Mouse (Mus musculus) mouse trophoblast stem cell (cell line): ENCODE results near the gene Rara.

Source experiments
- in situ Hi-C, 2 experiments: fragments of 300-500 bp; cut with MseI, MboI; formaldehyde crosslinking; loops; 2 replicates in 1 of 2; 3 replicates in 1 of 2; pipeline ENCODE4 v1.15.1; 2025

Rara gene

DNA sequence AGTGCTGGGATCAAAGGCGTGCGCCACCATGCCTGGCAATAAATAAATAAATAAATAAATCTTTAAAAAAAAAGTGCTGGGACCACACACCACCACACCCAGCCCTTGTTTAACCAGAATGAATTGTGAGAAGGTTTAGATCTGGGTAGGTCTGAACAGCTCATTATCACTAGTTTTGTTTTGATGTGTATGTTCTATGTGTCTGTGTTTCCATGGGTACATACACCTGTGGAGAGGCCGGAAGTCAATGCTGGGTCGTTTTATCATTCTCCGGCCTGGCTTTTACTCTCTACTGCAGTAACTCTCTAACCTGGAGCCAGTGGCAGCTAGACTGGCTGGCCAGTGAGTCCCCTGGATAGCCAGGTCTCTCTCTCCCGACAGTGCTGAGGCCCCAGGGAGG lies 63.2 kb downstream of the Rara start:
- in situ Hi-C loops = no loop called here

DNA sequence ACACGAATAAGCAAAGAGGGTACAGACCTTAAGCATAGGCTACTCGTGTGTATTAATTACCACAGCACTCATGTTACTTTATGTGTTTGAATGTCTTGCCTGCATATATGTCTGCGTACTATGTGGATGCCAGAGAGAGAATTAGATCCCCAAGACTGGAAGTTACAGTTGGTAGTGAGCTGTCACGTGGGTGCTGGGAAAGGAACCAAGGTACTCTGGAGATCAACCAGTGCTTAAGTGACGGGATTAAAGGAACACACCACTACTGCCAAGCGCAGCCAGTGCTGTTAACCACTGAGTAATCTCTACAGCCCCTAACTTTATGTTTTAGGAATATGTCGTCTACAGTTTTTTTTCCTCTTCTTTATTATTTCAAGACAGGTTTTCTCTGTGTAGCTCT lies 68.4 kb downstream of the Rara start:
- in situ Hi-C loops = no loop called here

DNA sequence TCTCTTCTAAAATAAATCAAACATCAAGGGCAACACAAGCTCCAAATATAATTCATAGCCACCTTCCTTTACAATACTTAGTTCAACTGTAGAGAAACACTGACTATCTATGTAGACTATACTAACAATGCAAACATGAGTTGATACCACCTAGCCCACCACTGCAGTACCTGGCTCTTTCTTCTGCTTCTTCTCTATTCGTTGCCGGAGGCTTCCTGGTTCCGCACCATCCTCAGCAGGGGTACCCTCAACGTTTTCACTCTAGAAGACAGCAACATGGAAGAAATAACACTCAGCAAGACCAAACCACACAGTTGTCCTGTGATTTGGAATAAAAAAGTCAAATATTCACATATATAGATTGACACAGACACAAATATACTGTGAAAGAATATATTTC lies 70.0 kb downstream of the Rara start:
- in situ Hi-C loops = no loop called here

DNA sequence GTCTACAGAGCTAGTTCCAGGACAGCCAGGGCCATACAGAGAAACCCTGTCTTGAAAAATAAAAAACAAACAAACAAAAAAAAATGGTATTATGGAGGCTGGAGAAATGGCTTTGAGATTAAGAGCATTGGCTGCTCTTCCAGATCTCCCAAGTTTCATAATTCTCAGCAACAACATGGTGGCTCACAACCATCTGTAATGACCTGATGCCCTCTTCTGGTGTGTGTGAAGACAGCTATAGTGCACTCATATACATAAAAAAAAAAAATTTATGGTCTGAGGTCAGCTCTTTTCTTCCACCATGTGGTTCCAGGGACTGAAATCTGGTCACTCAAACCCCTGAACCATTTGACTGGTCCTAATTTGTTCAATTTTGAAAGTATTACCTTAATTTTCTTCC lies 71.2 kb downstream of the Rara start:
- in situ Hi-C loops = no loop called here

DNA sequence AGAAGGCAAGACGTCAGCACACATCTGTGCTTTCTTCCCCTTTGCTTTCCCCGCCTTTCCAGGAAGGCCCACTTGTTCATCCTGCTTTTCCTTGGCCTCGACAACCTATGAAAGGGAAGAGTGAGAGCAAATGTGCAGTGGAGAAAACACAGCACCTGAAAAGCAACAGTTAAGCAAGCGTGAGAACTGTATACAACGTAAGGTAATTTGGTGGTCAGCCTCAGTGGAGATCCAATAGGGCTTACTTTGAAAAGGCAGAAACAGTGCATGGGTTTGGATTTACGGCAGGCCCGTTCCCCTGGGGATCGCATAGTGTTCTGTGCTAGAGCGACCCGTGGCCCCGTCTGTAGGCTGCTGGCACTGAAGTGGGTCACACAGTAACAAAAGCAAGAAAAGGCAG lies 71.6 kb downstream of the Rara start:
- in situ Hi-C loops = no loop called here

DNA sequence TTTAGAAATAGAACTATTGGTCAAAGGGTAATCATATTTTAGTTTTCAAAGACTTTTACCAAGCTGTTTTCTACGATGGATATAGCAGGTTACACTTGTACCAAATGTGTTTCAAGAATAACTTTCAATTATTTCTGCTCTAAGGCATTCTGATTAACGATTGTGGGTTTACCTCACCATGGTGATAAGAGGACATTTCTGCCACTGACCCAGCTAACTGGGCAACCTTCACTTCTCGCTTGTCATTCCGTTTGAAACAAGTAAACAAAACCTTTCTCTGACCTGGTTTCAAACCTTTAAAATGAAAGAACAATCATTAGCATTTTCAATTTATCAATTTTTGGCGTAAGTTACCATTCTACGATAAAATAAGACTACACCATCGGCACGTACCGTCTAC lies 79.2 kb downstream of the Rara start:
- in situ Hi-C loops = no loop called here

DNA sequence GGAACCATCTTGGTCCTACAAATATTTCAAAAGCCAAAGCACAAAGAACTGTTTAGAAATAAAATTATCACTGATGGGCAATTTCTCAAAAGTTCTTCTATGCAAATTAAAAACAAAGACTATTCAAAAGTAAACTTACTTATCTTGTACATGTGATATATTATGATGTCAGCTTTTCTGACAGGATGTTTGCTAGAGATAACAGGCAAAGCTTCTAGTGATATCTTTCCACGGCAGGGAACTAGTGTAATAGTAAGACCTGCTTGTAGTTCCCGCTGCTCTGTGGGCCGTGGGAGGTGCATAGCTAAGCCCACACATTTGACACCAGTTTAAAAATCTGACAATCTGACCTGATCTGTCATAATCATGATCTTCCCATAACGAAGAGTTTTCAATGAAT lies 82.5 kb downstream of the Rara start:
- in situ Hi-C loops = no loop called here

DNA sequence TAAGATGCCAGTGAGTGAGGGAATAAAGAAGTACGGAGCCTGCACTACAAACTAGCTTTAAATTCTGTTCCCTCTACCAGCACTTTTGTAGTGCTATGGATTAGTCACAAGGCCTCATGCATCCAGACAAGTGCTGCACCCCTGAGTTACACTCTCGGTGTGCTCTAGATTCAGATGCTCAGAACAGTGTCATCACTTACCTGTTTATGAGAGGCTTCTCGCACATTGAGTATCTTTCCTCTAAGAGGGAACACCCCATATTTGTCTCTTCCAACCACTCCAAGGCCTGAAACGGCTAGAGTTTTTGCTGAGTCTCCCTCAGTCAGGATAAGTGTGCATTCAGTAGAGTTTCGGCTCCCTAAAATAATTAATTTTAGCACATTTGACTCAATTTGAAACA lies 83.1 kb downstream of the Rara start:
- in situ Hi-C loops = no loop called here

DNA sequence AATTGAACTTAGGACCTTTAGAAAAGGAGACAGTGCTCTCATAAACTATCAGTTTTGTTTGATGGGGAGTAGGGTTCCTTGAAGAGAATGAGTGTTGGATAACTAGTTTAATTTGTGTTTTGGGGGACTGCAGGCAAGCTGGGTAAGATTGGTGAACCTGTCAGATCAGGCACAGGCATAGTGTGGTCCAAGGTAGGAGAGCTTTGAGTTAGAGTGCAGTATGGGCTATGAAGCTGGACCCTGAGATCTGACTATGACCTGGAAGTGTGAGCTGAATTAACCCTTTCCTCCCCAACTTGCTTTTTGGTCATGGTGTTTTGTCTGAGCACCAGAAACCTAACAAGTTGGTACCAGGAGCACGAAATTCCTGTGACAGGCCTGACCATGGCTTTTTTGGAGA lies 86.2 kb downstream of the Rara start:
- in situ Hi-C loops = no loop called here

DNA sequence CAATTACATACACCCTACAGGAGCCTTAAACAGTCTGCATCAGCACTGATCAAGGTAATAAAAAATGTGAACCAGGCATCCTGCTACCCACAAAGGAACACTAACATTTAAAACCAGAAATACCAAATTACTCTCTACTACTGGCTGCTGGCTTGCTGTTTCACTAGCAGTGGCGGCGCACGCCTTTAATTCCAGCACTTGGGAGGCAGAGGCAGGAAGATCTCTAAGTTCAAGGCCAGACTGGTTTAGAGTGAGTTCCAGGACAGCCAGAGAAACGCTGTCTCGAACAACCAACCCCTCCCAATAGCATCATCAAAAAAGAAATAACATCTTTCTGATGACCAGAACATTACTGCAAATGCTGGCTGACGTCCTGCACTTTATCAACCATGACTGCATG lies 92.2 kb downstream of the Rara start:
- in situ Hi-C loops = no loop called here

DNA sequence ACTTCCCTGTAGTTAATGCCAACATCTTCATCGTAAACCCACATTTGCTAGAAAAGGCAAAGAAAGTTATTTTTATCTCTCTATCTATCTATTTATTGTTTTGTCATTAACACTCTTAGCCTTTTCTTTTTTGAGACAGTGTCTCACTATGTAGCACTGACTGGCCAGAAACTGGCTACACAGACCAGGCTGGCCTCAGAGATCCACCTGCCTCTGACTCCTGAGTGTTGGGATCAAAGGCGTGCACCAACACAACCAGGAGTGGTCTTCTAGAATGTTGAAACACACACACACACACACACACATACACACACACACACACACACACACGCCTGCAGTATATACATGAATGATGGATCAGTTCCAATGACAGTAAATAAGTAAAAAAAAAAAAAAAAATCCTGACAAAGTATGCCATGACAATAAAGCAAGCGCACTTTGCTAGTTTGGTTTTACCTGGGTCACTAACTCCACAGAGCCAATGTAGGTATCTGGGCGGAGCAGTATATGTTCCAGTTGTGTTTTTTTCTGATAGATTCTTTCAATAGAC lies 94.8 kb downstream of the Rara start:
- in situ Hi-C loops = no loop called here

DNA sequence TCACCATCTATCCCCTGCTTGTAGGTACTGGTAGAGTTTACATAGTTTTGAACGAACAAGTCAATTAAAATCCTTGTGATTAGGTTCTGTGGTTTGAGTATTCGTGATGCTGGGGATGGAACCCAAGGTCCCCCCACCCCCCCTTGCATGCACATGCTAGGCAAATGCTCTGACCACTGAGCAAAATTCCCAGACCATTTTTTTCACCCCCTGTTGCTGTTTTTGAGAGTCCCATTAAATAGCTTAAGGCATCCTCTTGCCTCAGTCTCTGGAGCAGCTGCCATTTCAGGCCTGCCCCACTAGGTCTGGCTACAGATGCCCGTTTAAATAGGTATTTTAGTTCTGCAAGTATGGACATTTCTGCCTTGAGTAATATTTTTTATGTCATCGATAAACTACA lies 95.5 kb downstream of the Rara start:
- in situ Hi-C loops = no loop called here

DNA sequence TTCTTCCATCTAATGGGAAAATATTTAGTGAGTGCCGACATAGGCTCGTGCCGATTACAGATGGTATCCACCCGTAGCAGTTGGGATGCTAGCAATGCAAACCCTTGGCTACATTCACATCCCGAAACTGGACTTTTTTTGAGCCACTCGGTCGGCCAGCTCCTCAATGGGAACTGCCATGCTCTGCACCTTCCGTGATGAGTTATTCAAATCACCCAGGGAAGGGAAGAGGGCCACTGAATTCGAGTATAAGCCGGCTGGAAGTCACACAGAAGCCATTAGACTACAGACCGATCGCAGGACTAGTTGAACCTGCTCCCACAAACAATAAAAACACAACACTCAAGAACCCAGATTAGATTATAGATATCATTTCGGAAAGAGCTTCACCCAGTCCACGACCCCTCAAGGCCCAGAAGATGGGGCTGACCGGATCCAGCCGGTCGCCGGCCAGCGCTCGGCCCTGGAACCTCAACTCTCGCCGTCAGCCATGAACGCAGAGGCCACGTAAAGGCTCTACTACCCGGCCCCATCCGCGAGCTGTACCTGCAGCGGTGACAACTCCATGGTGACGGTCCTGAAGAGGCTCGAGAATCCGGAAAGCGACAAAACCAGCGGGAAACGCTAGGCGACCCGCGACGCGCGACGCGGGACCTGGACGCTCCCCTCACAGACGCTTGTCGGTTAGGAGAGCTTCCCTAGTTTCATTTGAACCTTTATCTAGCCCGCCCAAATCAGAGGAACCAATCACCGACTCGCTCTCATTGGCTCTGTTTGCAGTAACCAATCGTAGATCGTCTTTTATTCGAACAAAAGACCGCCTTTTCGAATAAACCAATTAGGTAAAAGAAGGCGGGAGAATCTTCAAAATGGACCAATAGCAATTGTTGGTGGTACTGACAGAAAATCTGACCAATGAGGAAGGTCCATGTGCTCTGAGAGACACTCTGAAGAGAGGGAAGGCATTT lies 96.2 kb downstream of the Rara start, which contains the start of gene Top2a:
TSS of gene Top2a (minus strand) at position 690 of the 968 bp plus-strand sequence.
- in situ Hi-C loops = no loop called here
